Mouse (Mus musculus): Measurements from ENCODE around the gene Notum.

GRCm38 (mm10) chr11:120618619-120619535 is 42.1 kb downstream of the Notum start:
- no peak for TF ChIP-seq POLR2A (IDR thresholded peaks at IDR 0.05; ENCODE audit: insufficient read length, low read depth)
- no peak for TF ChIP-seq MAX (IDR thresholded peaks at IDR 0.05; ENCODE audit: low read depth)

All from myocyte (in vitro differentiated cells).